Mouse (Mus musculus) intestine, embryonic 15.5 days (tissue): Measurements from ENCODE around the gene Drc1. TPM values are rescaled to one million over a fixed set of nuclear protein-coding genes. Genes with fewer than 3 reads are reported as not detected.

Experiments
- ATAC-seq: fragments of 200-750 bp; cut with Nextera tagmentation; 2 replicates; pipeline ENCODE4 v1.8.0; 2017; ENCODE audit warnings: moderate TSS enrichment, moderate library complexity
- H3K27ac ChIP-seq: fragments of 300-500 bp; sonication (generic); 2 replicates; pipeline ENCODE4 v1.5.1; 2015; ENCODE audit warnings: mild to moderate bottlenecking, inconsistent platforms
- H3K27me3 ChIP-seq: fragments of 300-500 bp; sonication (generic); replicated peaks from 2 replicates; pipeline ENCODE4 v1.6.1; 2015; ENCODE audit warnings: inconsistent platforms
- H3K36me3 ChIP-seq: fragments of 300-500 bp; sonication (generic); 2 replicates; pipeline ENCODE4 v1.6.1; 2015; ENCODE audit warnings: inconsistent platforms
- H3K4me1 ChIP-seq: fragments of 300-500 bp; sonication (generic); replicated peaks from 2 replicates; pipeline ENCODE4 v1.6.1; 2015; ENCODE audit warnings: inconsistent platforms
- H3K4me2 ChIP-seq: fragments of 300-500 bp; sonication (generic); replicated peaks from 2 replicates; pipeline ENCODE4 v1.6.1; 2015; ENCODE audit warnings: mild to moderate bottlenecking, inconsistent platforms
- H3K4me3 ChIP-seq: fragments of 300-500 bp; sonication (generic); replicated peaks from 2 replicates; pipeline ENCODE4 v1.5.1; 2015; ENCODE audit warnings: inconsistent platforms
- H3K9ac ChIP-seq: fragments of 300-500 bp; sonication (generic); 2 replicates; pipeline ENCODE4 v1.6.1; 2015; ENCODE audit warnings: inconsistent platforms
- H3K9me3 ChIP-seq: fragments of 300-500 bp; sonication (generic); 2 replicates; pipeline ENCODE4 v1.6.1; 2016; ENCODE audit warnings: inconsistent platforms
- WGBS: fragments of 180-500 bp; shearing (Covaris S2); methylation state at CpG from one replicate; pipeline ENCODE4 v1.1.7; 2015; 5-methylcytosine and 5-hydroxymethylcytosine counted together
- polyA plus RNA-seq: library from polyadenylated mRNA; unstranded; fragments of >200 nt; fragmentation: Nextera tagmentation; extraction: Ambion mirVana; gene quantifications from 2 replicates; pipeline ENCODE4 v1.2.1, GENCODE M21; 2015

The Drc1 gene
- polyA plus RNA-seq = 0.38 and 0.78 TPM in 2 replicates

GRCm38 (mm10) chr5:30281291-30281732 lies at the start of gene Drc1:
Gene Drc1, plus strand, starts transcription at chr5:30281388.
- no peaks in the 10 kb centered on the region for H3K27me3 ChIP-seq
- peak within 1 kb of the TSS; percentile 68 for H3K4me2 ChIP-seq
- peak within 1 kb of the TSS; percentile 35 for H3K4me3 ChIP-seq
- H3K27ac ChIP-seq = no peak within 1 kb of the TSS
- peaks cover 3% of the 10 kb centered on the region; the same call in 1 of the 2 replicates for H3K9me3 ChIP-seq
- H3K4me1 ChIP-seq = peaks cover 4% of the 10 kb centered on the region; the same call in 1 of the 2 replicates
- no peak for ATAC-seq
- WGBS = 4% methylated on average over 26 of the region's 26 CpGs
- H3K9ac ChIP-seq = no peak within 1 kb of the TSS
- no peaks in the 10 kb centered on the region for H3K36me3 ChIP-seq

GRCm38 (mm10) chr5:30231891-30232270 lies 49.3 kb upstream of the Drc1 start:
- Histone ChIP-seq H3K9ac (peak overlapping the region; percentile 54), H3K4me3 (peak overlapping the region; percentile 90), H3K27me3 (no peaks in the 10 kb centered on the region), H3K36me3 (no peaks in the 10 kb centered on the region), H3K9me3 (no peaks in the 10 kb centered on the region), H3K27ac (peak overlapping the region; percentile 89), H3K4me1 (peaks cover 10% of the 10 kb centered on the region), H3K4me2 (peak overlapping the region; percentile 64)
- WGBS = 30% methylated on average over 16 of the region's 16 CpGs
- peak; percentile 76 for ATAC-seq

DNA sequence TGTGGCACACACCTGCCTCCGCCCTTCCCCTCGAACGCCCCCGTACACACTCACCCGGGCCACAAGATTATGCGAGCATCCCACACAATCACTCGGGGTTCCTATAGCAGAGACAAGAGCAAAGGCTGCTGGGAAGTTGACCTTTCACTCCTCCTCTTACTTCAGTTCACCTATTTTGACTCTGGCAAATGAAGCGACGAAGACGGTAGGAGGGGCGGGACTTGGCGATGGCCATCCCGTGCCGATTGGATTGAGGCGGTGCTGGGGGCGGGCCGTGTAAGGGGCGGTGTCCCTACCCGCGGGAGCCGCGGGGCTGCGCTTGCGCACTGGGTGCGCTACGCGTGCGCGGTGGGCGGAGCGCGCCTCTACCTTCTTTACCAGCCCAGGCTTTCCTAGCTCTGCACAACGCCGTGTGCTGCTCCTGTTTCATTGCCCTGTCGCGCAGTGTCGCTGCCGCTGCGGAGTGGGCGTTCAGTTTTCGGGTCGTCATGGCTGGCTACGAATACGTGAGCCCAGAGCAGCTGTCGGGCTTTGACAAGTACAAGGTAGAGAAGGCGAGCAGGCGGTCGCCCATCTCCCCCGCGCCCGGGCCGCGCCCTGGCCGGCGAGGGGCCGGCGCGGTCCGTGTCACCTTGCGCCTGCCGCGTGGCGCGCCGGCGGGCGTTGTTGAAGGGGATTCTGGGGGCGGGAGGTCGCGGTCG lies 48.8 kb upstream of the Drc1 start, which contains the start of gene Selenoi:
Selenoi (plus strand) TSS at position 311 of the 701 bp plus-strand sequence.
- no peaks in the 10 kb centered on the region for H3K27me3 ChIP-seq
- ATAC-seq = peak; percentile 99
- peak within 1 kb of the TSS; percentile 82 for H3K9ac ChIP-seq
- H3K4me2 ChIP-seq = peak within 1 kb of the TSS; percentile 64
- WGBS = 3% methylated on average over 71 of the region's 71 CpGs
- H3K9me3 ChIP-seq = no peaks in the 10 kb centered on the region
- peak within 1 kb of the TSS; percentile 90 for H3K4me3 ChIP-seq
- H3K4me1 ChIP-seq = peaks cover 10% of the 10 kb centered on the region
- peak within 1 kb of the TSS; percentile 90 for H3K27ac ChIP-seq
- H3K36me3 ChIP-seq = no peaks in the 10 kb centered on the region

- no peaks in the 10 kb centered on the region for H3K27me3 ChIP-seq
- H3K27ac ChIP-seq = peak overlapping the region; percentile 90
- H3K4me3 ChIP-seq = peak overlapping the region; percentile 90
- peaks cover 10% of the 10 kb centered on the region for H3K4me1 ChIP-seq
- peak overlapping the region; percentile 82 for H3K9ac ChIP-seq
- H3K4me2 ChIP-seq = peak overlapping the region; percentile 64
- H3K36me3 ChIP-seq = no peaks in the 10 kb centered on the region
- no peak for ATAC-seq
- H3K9me3 ChIP-seq = no peaks in the 10 kb centered on the region
- 6% methylated on average over 15 of the region's 15 CpGs for WGBS
These were observed 48.1 kb upstream of the Drc1 start for GRCm38 (mm10) chr5:30233042-30233441.

GRCm38 (mm10) chr5:30233979-30234378 lies 47.2 kb upstream of the Drc1 start:
- no peaks in the 10 kb centered on the region for H3K36me3 ChIP-seq

DNA sequence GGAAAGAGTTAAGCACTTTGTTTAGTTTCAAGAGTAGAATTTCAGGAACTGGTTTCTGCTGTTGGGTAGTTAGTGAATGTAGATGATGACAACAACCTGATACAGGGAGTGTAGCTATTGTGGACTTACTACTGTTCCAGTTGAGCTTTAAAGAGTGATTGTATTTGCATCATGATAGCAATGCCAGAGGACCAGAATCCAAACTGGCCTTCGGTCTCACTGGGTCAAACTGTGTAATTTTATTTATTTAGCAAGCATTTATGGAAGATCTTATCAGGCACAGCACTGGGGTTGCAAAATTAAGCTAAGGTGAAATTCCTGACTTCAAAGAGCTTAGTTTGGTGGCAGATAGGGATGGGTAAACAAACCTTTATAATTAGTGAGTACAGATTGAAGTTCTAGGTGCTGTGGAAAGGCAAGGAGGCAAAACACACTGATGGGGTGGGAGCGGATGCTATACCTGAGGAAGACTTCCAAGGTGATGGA lies 45.5 kb upstream of the Drc1 start:
- Histone ChIP-seq H3K9me3 (no peaks in the 10 kb centered on the region), H3K4me1 (peaks cover 10% of the 10 kb centered on the region), H3K36me3 (no peaks in the 10 kb centered on the region), H3K27me3 (no peaks in the 10 kb centered on the region), H3K4me3 (no peak overlapping the region), H3K4me2 (no peak overlapping the region), H3K27ac (no peak overlapping the region), H3K9ac (no peak overlapping the region)
- 62% methylated on average over 2 of the region's 2 CpGs for WGBS
- no peak for ATAC-seq

More at GRCm38 (mm10) chr5:30233979-30234378, 47.2 kb upstream of the Drc1 start:
- Histone ChIP-seq H3K9ac (no peak overlapping the region), H3K27me3 (no peaks in the 10 kb centered on the region), H3K27ac (0 out of 2 replicates have a peak overlapping the region, but pooled peaks have one; percentile 42), H3K4me2 (peak overlapping the region; percentile 64), H3K9me3 (no peaks in the 10 kb centered on the region), H3K4me1 (peaks cover 10% of the 10 kb centered on the region), H3K4me3 (peak overlapping the region; percentile 90)
- ATAC-seq = no peak
- WGBS = 44% methylated on average over 8 of the region's 8 CpGs

- H3K9ac ChIP-seq = no peak overlapping the region
- H3K9me3 ChIP-seq = no peaks in the 10 kb centered on the region
- no peak overlapping the region for H3K27ac ChIP-seq
- H3K36me3 ChIP-seq = no peaks in the 10 kb centered on the region
- no peak overlapping the region for H3K4me2 ChIP-seq
- H3K4me1 ChIP-seq = peaks cover 14% of the 10 kb centered on the region
- 80% methylated on average over 5 of the region's 5 CpGs for WGBS
- H3K4me3 ChIP-seq = no peak overlapping the region
- peak; percentile 52 for ATAC-seq
- no peaks in the 10 kb centered on the region for H3K27me3 ChIP-seq
These were observed 42.7 kb upstream of the Drc1 start for GRCm38 (mm10) chr5:30238533-30238932.

DNA sequence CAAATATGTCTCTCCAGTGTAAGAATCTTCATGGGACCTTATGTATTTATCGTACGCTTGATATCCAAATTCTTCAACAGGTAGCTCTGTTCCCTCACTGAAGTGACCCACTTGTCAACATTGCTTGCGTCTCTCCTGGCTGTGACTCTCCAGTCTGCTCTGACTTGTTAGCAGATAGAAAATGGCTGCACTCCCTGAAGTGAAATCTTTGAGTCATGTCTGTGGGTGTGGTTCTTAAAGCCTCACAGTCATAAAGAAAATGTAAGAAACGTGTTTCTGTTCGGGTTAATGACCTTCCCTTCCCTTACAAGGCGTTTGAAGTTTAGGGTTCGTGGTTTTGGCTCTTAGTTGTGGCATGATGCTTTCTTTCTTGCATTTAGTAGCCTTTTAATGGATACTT lies 40.6 kb upstream of the Drc1 start:
- no peak overlapping the region for H3K4me2 ChIP-seq
- H3K27ac ChIP-seq = no peak overlapping the region; the same call in 1 of the 2 replicates
- H3K9ac ChIP-seq = no peak overlapping the region
- no peaks in the 10 kb centered on the region for H3K9me3 ChIP-seq
- H3K36me3 ChIP-seq = no peaks in the 10 kb centered on the region
- no peaks in the 10 kb centered on the region for H3K27me3 ChIP-seq
- WGBS = 72% methylated on average over 7 of the region's 7 CpGs
- 0 out of 2 replicates have a peak, but pooled peaks cover 11% of the 10 kb centered on the region for H3K4me1 ChIP-seq
- no peak for ATAC-seq
- H3K4me3 ChIP-seq = no peak overlapping the region

- ATAC-seq = peak; percentile 84
- 0 out of 2 replicates have a peak, but pooled peaks cover 12% of the 10 kb centered on the region for H3K4me1 ChIP-seq
- no peaks in the 10 kb centered on the region for H3K36me3 ChIP-seq
- no peak overlapping the region for H3K9ac ChIP-seq
- H3K4me3 ChIP-seq = no peak overlapping the region
- peak overlapping the region; percentile 70; the same call in 1 of the 2 replicates for H3K27ac ChIP-seq
- 17% methylated on average over 1 of the region's 1 CpGs for WGBS
- no peaks in the 10 kb centered on the region for H3K9me3 ChIP-seq
- 0 out of 2 replicates have a peak overlapping the region, but pooled peaks have one; percentile 27 for H3K4me2 ChIP-seq
- no peaks in the 10 kb centered on the region for H3K27me3 ChIP-seq
These were observed 38.8 kb upstream of the Drc1 start for GRCm38 (mm10) chr5:30242410-30242809.

DNA sequence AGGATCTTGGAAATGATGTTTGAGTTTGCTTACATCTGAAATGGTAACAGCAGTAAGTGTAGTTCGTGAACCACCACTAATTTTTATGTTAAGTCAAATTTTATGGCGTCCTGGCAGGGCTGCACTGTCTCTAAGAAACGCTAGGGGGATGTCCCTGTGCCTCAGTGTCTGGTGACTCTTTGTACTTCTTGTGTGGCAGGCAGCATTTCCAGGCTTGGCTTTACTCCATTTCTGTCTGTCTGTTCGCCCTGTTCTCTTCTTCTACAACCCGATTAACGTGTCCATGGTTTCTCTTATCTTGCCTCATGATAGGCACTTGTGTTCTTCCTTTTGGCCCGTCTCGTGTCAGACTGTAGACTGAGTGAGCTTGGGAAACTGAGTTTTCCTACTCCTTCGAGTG lies 37.4 kb upstream of the Drc1 start:
- no peak overlapping the region for H3K4me2 ChIP-seq
- H3K9me3 ChIP-seq = no peaks in the 10 kb centered on the region
- H3K27me3 ChIP-seq = no peaks in the 10 kb centered on the region
- no peak overlapping the region for H3K4me3 ChIP-seq
- H3K27ac ChIP-seq = no peak overlapping the region
- H3K36me3 ChIP-seq = no peaks in the 10 kb centered on the region
- 0 out of 2 replicates have a peak, but pooled peaks cover 12% of the 10 kb centered on the region for H3K4me1 ChIP-seq
- H3K9ac ChIP-seq = no peak overlapping the region
- ATAC-seq = no peak
- WGBS = 60% methylated on average over 9 of the region's 9 CpGs

DNA sequence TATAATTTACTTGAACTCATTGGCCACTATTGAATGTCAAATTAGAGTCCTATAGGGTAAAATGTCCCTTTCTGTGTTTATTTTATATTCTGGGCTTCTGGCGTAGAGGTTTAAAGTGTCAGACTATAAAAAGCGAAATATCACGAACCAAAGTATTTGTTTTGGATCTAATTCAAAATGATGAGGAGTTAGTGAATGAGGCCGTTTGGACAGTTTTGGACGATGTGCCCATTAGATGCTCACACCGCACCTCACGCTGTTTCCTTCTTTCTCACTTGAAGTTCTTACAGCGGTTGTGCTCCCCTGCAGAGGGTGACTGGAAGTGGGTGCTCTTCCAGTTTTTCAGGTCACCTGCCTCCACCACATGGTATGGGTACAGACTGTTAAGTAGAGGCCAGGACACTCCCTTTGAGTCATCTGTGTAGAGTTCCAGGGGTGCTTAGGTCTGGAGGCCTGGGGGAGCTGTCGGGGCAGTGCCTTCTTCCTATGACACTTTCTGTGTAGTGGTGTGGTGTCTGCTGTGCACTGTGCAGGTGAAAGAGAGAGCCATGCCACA lies 35.2 kb upstream of the Drc1 start:
- no peak for ATAC-seq
- 82% methylated on average over 9 of the region's 9 CpGs for WGBS
- Histone ChIP-seq H3K36me3 (no peaks in the 10 kb centered on the region), H3K9me3 (no peaks in the 10 kb centered on the region), H3K4me1 (0 out of 2 replicates have a peak, but pooled peaks cover 12% of the 10 kb centered on the region), H3K27ac (no peak overlapping the region), H3K4me2 (no peak overlapping the region), H3K4me3 (no peak overlapping the region), H3K9ac (no peak overlapping the region), H3K27me3 (no peaks in the 10 kb centered on the region)

GRCm38 (mm10) chr5:30247666-30248065 lies 33.5 kb upstream of the Drc1 start:
- 0 out of 2 replicates have a peak, but pooled peaks cover 6% of the 10 kb centered on the region for H3K4me1 ChIP-seq
- no peak overlapping the region for H3K9ac ChIP-seq
- 98% methylated on average over 1 of the region's 1 CpGs for WGBS
- peaks cover 4% of the 10 kb centered on the region; the same call in 1 of the 2 replicates for H3K36me3 ChIP-seq
- H3K9me3 ChIP-seq = no peaks in the 10 kb centered on the region
- no peak overlapping the region for H3K4me2 ChIP-seq
- ATAC-seq = no peak
- H3K27me3 ChIP-seq = no peaks in the 10 kb centered on the region
- H3K27ac ChIP-seq = no peak overlapping the region
- no peak overlapping the region for H3K4me3 ChIP-seq
